23 mouse cellular contexts compared by ENCODE assay signal in genomic region chr1:188456466-188457175, GRCm38 (mm10).
DNase-seq lines count a peak whose midpoint lies in the region; ATAC-seq and TF ChIP-seq lines count a peak whose summit lies in the region.
"Had no signal": no experiment of that assay in that cellular context is flagged by ENCODE, and none has a peak within 500 bp of the region (broad histone marks: within the 10 kb centered on the region; RNA-seq: fewer than 3 reads in every experiment).

No protein-coding gene starts in this region.

- no peak overlapping the region for H3K4me3 ChIP-seq in hindbrain, postnatal 0 days (ENCODE audit: low read length)
- no peak overlapping the region for H3K4me3 ChIP-seq in hindbrain, embryonic 16.5 days (ENCODE audit: low read length)
- H3K4me3 ChIP-seq in forebrain, embryonic 15.5 days, result no peak overlapping the region
- H3K4me3 ChIP-seq: embryonic facial prominence, embryonic 15.5 days; heart, adult 2 months; limb, embryonic 15.5 days; megakaryocyte, embryonic 14.5 days had no signal

- ATAC-seq in hindbrain, postnatal 0 days, result no peak
- ATAC-seq in hindbrain, embryonic 16.5 days, result no peak
- 0 out of 2 replicates have a peak, but pooled peaks have one; percentile 44 for ATAC-seq in forebrain, embryonic 15.5 days (replicated peaks)
- ATAC-seq: inflammation-experienced regulatory T-cells, adult 6 months had no signal

- H3K9ac ChIP-seq in hindbrain, postnatal 0 days (replicated peaks; ENCODE audit: low read length), result no peak overlapping the region
- H3K9ac ChIP-seq in hindbrain, embryonic 16.5 days (ENCODE audit: low read depth, low read length), result no peak overlapping the region
- no peak overlapping the region for H3K9ac ChIP-seq in forebrain, embryonic 15.5 days (replicated peaks)
- H3K9ac ChIP-seq: embryonic facial prominence, embryonic 15.5 days; limb, embryonic 15.5 days; liver, embryonic 14.5 days; lung, embryonic 14.5 days had no signal

- no peaks in the 10 kb centered on the region for H3K4me1 ChIP-seq in hindbrain, postnatal 0 days (ENCODE audit: insufficient read depth, low read length)
- peaks cover 4% of the 10 kb centered on the region for H3K4me1 ChIP-seq in hindbrain, embryonic 16.5 days (ENCODE audit: control insufficient read depth, insufficient read depth, low read depth, low read length)
- peaks cover 29% of the 10 kb centered on the region for H3K4me1 ChIP-seq in forebrain, embryonic 15.5 days
- H3K4me1 ChIP-seq: embryonic facial prominence, embryonic 15.5 days; limb, embryonic 15.5 days had no signal

- no peaks in the 10 kb centered on the region for H3K9me3 ChIP-seq in hindbrain, postnatal 0 days (ENCODE audit: low read length)
- H3K9me3 ChIP-seq in hindbrain, embryonic 16.5 days (ENCODE audit: control insufficient read depth, low read length), result no peaks in the 10 kb centered on the region
- no peaks in the 10 kb centered on the region for H3K9me3 ChIP-seq in forebrain, embryonic 15.5 days
- H3K9me3 ChIP-seq: embryonic facial prominence, embryonic 15.5 days; limb, embryonic 15.5 days had no signal

- no peaks in the 10 kb centered on the region for H3K27me3 ChIP-seq in hindbrain, postnatal 0 days (ENCODE audit: insufficient read depth, low read length)
- H3K27me3 ChIP-seq in hindbrain, embryonic 16.5 days (replicated peaks; ENCODE audit: control insufficient read depth, insufficient read depth, low read length), result no peaks in the 10 kb centered on the region
- peaks cover 9% of the 10 kb centered on the region; the same call in 1 of the 2 replicates for H3K27me3 ChIP-seq in forebrain, embryonic 15.5 days
- H3K27me3 ChIP-seq: embryonic facial prominence, embryonic 15.5 days; megakaryocyte, embryonic 14.5 days had no signal

- DNase-seq in embryo, embryonic 10.5 days (ENCODE audit: low spot score), result peak; percentile 13
- no peak for DNase-seq in embryo, embryonic 10 days (ENCODE audit: low spot score)
- peak; percentile 15 for DNase-seq in hindbrain, postnatal 0 days (ENCODE audit: low spot score)
- peak; percentile 31 for DNase-seq in Muller cell, postnatal 12 days (ENCODE audit: inconsistent ontology term)
- DNase-seq in right cerebral cortex, postnatal 4 days, result no peak
- no peak for DNase-seq in testis, postnatal 10 days (ENCODE audit: low spot score)
- DNase-seq: adrenal gland, postnatal 14 days; cerebellum, adult 8-10 months; gastrocnemius, postnatal 36 days; heart, adult 2 months; heart, postnatal 4 days; kidney, adult 18-20 months; lung, embryonic 14.5 days; lung, postnatal 36 days; right cerebral cortex, postnatal 25 days; thymus, postnatal 14 days had no signal

- TF ChIP-seq CTCF in hindbrain, postnatal 0 days (IDR thresholded peaks at IDR 0.05; ENCODE audit: low read depth), result no peak

- 40% methylated on average over 13 of the region's 13 CpGs for WGBS in hindbrain, postnatal 0 days
- 44% methylated on average over 13 of the region's 13 CpGs for WGBS in hindbrain, embryonic 16.5 days
- WGBS in forebrain, embryonic 15.5 days, result 9% methylated on average over 13 of the region's 13 CpGs

- H3K27ac ChIP-seq in hindbrain, postnatal 0 days, result no peak overlapping the region
- no peak overlapping the region for H3K27ac ChIP-seq in hindbrain, embryonic 16.5 days (ENCODE audit: low read depth, low read length)
- no peak overlapping the region for H3K27ac ChIP-seq in forebrain, embryonic 15.5 days (replicated peaks)
- H3K27ac ChIP-seq: embryonic facial prominence, embryonic 15.5 days; heart, adult 2 months; limb, embryonic 15.5 days; liver, embryonic 14.5 days had no signal

- H3K4me2 ChIP-seq in hindbrain, postnatal 0 days (ENCODE audit: low read depth, low read length), result peak overlapping the region; percentile 14
- H3K4me2 ChIP-seq in hindbrain, embryonic 16.5 days (ENCODE audit: low read length), result no peak overlapping the region
- H3K4me2 ChIP-seq in forebrain, embryonic 15.5 days (replicated peaks), result peak overlapping the region; percentile 7
- H3K4me2 ChIP-seq: embryonic facial prominence, embryonic 15.5 days; limb, embryonic 15.5 days; lung, embryonic 14.5 days had no signal

- no peaks in the 10 kb centered on the region for H3K36me3 ChIP-seq in hindbrain, postnatal 0 days (ENCODE audit: insufficient read depth, low read length)
- no peaks in the 10 kb centered on the region for H3K36me3 ChIP-seq in hindbrain, embryonic 16.5 days (ENCODE audit: control insufficient read depth, insufficient read depth, low read length)
- no peaks in the 10 kb centered on the region for H3K36me3 ChIP-seq in forebrain, embryonic 15.5 days
- H3K36me3 ChIP-seq: embryonic facial prominence, embryonic 15.5 days; limb, embryonic 15.5 days had no signal

Comparison
In these comparisons a context has a peak if more than half of its experiments do, and no peak if none do; other contexts are left out.
1. DNase-seq: peak in embryo, embryonic 10.5 days (single experiment), hindbrain, postnatal 0 days (single experiment) and Muller cell, postnatal 12 days (single experiment); none in embryo, embryonic 10 days (single experiment), right cerebral cortex, postnatal 4 days (single experiment) and testis, postnatal 10 days (single experiment).